In the genomic region with DNA sequence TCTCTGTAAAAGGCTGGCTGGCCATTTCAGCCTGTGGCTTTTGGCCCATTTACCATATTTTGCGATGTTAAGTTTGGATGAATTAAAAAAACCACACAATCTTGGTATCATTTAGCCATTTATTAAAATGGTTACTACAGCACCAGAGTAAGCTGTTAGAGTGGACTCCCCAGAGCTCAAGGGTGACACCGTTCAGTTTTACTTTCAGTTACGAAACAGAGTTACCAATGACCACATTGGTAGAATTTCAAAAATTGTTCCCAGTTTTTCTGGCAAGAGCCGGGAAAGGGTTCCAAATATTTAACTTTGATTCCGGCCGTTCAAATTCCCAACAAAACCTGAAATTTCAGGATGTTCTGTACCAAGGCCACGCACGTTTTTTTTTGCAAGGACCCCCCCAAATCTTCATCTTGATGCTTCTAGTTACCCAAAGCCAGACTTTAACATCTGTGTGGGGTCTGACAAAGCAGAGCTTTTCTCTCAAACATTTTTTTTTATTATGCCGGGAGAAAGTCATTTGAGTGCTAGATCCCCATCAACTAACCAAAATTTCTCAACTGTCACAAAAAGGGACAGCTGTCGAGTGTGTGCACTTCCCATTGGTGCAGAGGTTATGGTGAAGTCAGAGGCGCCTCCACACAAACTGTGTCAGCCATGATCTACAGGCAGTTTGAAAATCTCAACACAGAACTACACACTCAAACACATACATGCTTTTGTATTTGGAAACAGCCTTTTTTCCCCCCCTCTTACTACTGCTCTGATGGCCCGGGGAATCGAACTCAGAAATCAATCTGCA, we compare ENCODE assay signal across 8 mouse cellular contexts. TPM values are rescaled to one million over a fixed set of nuclear protein-coding genes. Genes with fewer than 3 reads are reported as not detected.
DNase-seq lines count a peak whose midpoint lies in the region; ATAC-seq and TF ChIP-seq lines count a peak whose summit lies in the region.

No protein-coding gene starts in this region.

- no peak for TF ChIP-seq CTCF in liver, adult 2 months (IDR thresholded peaks at IDR 0.05; ENCODE audit: low read depth, low read length)

- H3K9me3 ChIP-seq in embryonic facial prominence, embryonic 12.5 days, result no peaks in the 10 kb centered on the region
- no peaks in the 10 kb centered on the region for H3K9me3 ChIP-seq in intestine, embryonic 14.5 days (ENCODE audit: control insufficient read depth, low read length)

- H3K79me2 ChIP-seq in liver, adult 2 months (ENCODE audit: control insufficient read depth, insufficient read depth, low read length), result peaks cover 4% of the 10 kb centered on the region; the same call in 1 of the 2 replicates
- peaks cover 70% of the 10 kb centered on the region for H3K79me2 ChIP-seq in myocyte (ENCODE audit: control insufficient read depth, insufficient read depth)

- H3ac ChIP-seq in myocyte (ENCODE audit: control insufficient read depth, insufficient read length), result no peak overlapping the region

- peak overlapping the region; percentile 66 for H3K9ac ChIP-seq in liver, adult 2 months (ENCODE audit: low read depth, low read length)
- peak overlapping the region; percentile 31 for H3K9ac ChIP-seq in embryonic facial prominence, embryonic 12.5 days
- H3K9ac ChIP-seq in intestine, embryonic 14.5 days (ENCODE audit: low read length), result peak overlapping the region; percentile 100

- DNase-seq in liver, adult 2 months (ENCODE audit: extremely low read depth, low read depth, low spot score), result peak; percentile 94
- DNase-seq in liver, result no peak
- DNase-seq in intestine, embryonic 14.5 days (ENCODE audit: low spot score), result no peak
- no peak for DNase-seq in urinary bladder, postnatal 4 days (ENCODE audit: low spot score in 2 of 2)
- DNase-seq in cerebellum, postnatal 14 days, result no peak

- TF ChIP-seq POLR2A in liver, adult 2 months (IDR thresholded peaks at IDR 0.05; ENCODE audit: extremely low read depth, insufficient read depth, low read length), result no peak
- peak; percentile 38 for TF ChIP-seq POLR2A in myocyte (IDR thresholded peaks at IDR 0.05; ENCODE audit: insufficient read length, low read depth)

- H3K36me3 ChIP-seq in liver, adult 2 months (ENCODE audit: control insufficient read depth, insufficient read depth, low read length), result peaks cover 57% of the 10 kb centered on the region
- peaks cover 49% of the 10 kb centered on the region for H3K36me3 ChIP-seq in embryonic facial prominence, embryonic 12.5 days
- H3K36me3 ChIP-seq in intestine, embryonic 14.5 days (ENCODE audit: control insufficient read depth, insufficient read depth, low read length), result peaks cover 67% of the 10 kb centered on the region
- peaks cover 70% of the 10 kb centered on the region for H3K36me3 ChIP-seq in myocyte (ENCODE audit: control insufficient read depth, insufficient read depth)

- no peak for ATAC-seq in embryonic facial prominence, embryonic 12.5 days (ENCODE audit: insufficient number of reproducible peaks, insufficient read depth, low FRiP score, low TSS enrichment)
- no peak for ATAC-seq in intestine, embryonic 14.5 days (replicated peaks; ENCODE audit: low FRiP score, low TSS enrichment, low read depth)
- no peak for ATAC-seq in erythroid progenitor cell, adult 5-6 weeks (replicated peaks; ENCODE audit: low FRiP score, poor library complexity, severe bottlenecking)

- peak overlapping the region; percentile 61 for H3K4me2 ChIP-seq in embryonic facial prominence, embryonic 12.5 days (replicated peaks)
- peak overlapping the region; percentile 96 for H3K4me2 ChIP-seq in intestine, embryonic 14.5 days (ENCODE audit: low read length)
- H3K4me2 ChIP-seq in myocyte (ENCODE audit: low read depth), result peak overlapping the region; percentile 89

- 3% methylated on average over 13 of the region's 13 CpGs for WGBS in liver, adult 2 months
- 67% methylated on average over 13 of the region's 13 CpGs for WGBS in embryonic facial prominence, embryonic 12.5 days
- 55% methylated on average over 13 of the region's 13 CpGs for WGBS in intestine, embryonic 14.5 days

- peak overlapping the region; percentile 84 for H3K27ac ChIP-seq in liver, adult 2 months (replicated peaks; ENCODE audit: insufficient read depth, low read depth, low read length)
- no peak overlapping the region for H3K27ac ChIP-seq in embryonic facial prominence, embryonic 12.5 days
- H3K27ac ChIP-seq in intestine, embryonic 14.5 days (ENCODE audit: low read depth), result 0 out of 2 replicates have a peak overlapping the region, but pooled peaks have one; percentile 1

- peaks cover 4% of the 10 kb centered on the region; the same call in 1 of the 2 replicates for H3K4me1 ChIP-seq in liver, adult 2 months (ENCODE audit: control insufficient read depth, insufficient read depth, low read length)
- H3K4me1 ChIP-seq in embryonic facial prominence, embryonic 12.5 days, result peaks cover 31% of the 10 kb centered on the region
- H3K4me1 ChIP-seq in intestine, embryonic 14.5 days (replicated peaks; ENCODE audit: control insufficient read depth, insufficient read depth, low read length), result peaks cover 34% of the 10 kb centered on the region

- peak overlapping the region; percentile 96 for H3K4me3 ChIP-seq in liver, adult 2 months (ENCODE audit: insufficient read depth, low read depth, low read length)
- peak overlapping the region; percentile 91 for H3K4me3 ChIP-seq in embryonic facial prominence, embryonic 12.5 days
- H3K4me3 ChIP-seq in intestine, embryonic 14.5 days (ENCODE audit: low read depth, low read length), result peak overlapping the region; percentile 85
- peak overlapping the region; percentile 80 for H3K4me3 ChIP-seq in myocyte

- H3K27me3 ChIP-seq in liver, adult 2 months (ENCODE audit: control insufficient read depth, insufficient read depth, low read length), result no peaks in the 10 kb centered on the region
- no peaks in the 10 kb centered on the region for H3K27me3 ChIP-seq in embryonic facial prominence, embryonic 12.5 days
- H3K27me3 ChIP-seq in intestine, embryonic 14.5 days (replicated peaks; ENCODE audit: control insufficient read depth, insufficient read depth, low read length), result no peaks in the 10 kb centered on the region
- H3K27me3 ChIP-seq in myocyte (ENCODE audit: control insufficient read depth, insufficient read depth, insufficient read length), result no peaks in the 10 kb centered on the region

TF ChIP-seq in myocyte, 11 proteins besides CTCF, POLR2A, EP300 and RAD21:
- no peak for TF ChIP-seq MAX (IDR thresholded peaks at IDR 0.05; ENCODE audit: low read depth)
- no peak for TF ChIP-seq CEBPB (IDR thresholded peaks at IDR 0.05; ENCODE audit: insufficient read depth, poor library complexity, severe bottlenecking)
- no peak for TF ChIP-seq SRF (IDR thresholded peaks at IDR 0.05; ENCODE audit: control insufficient read depth, insufficient read length, low read depth)
- peak in 1 of 3 experiments; percentile 55 for TF ChIP-seq MYOD1 (IDR thresholded peaks at IDR 0.05; ENCODE audit: control insufficient read depth in 1 of 3, insufficient read length in 2 of 3, low read depth in 2 of 3)
- peak; percentile 60 for TF ChIP-seq POLR2AphosphoS2 (IDR thresholded peaks at IDR 0.05; ENCODE audit: insufficient read length, low read depth)
- peak; percentile 50 for TF ChIP-seq E2F4 (IDR thresholded peaks at IDR 0.05; ENCODE audit: insufficient read depth)
- TF ChIP-seq MYOG (IDR thresholded peaks at IDR 0.05; ENCODE audit: control insufficient read depth in 1 of 3, insufficient read depth in 1 of 3, insufficient read length in 2 of 3, low read depth in 2 of 3), result no peak
- TF ChIP-seq REST (IDR thresholded peaks at IDR 0.05; ENCODE audit: insufficient read depth, insufficient read length), result no peak
- TF ChIP-seq USF1 (IDR thresholded peaks at IDR 0.05; ENCODE audit: low read depth), result no peak

RNA-seq across cellular contexts. Expression of a gene that starts 2.8 kb away (rescaled TPM):
- 73.9 and 85.1 TPM in 2 replicates for total RNA-seq in liver, adult 2 months (2014; rRNA removed)
- 22.1 and 22.5 TPM in 2 replicates for polyA plus RNA-seq in liver, adult 2 months (2012; rRNA removed)
- polyA plus RNA-seq in embryonic facial prominence, embryonic 12.5 days (2016; fragmentation: Nextera tagmentation; extraction: Ambion mirVana), result 175 and 179 TPM in 2 replicates
- 129 and 141 TPM in 2 replicates for polyA plus RNA-seq in intestine, embryonic 14.5 days (2014; fragmentation: Nextera tagmentation; extraction: Ambion mirVana)
- polyA plus RNA-seq in myocyte (2012; fragmentation: generic; extraction: Trizol), result 95.0 TPM
- total RNA-seq in erythroid progenitor cell, adult 5-6 weeks (2015; ENCODE audit: low replicate concordance), result 58.0 and 85.9 TPM in 2 replicates
- total RNA-seq in erythroid progenitor cell, adult 5-6 weeks (2017; ENCODE audit: low replicate concordance), result 38.4 and 47.4 TPM in 2 replicates

RNA-seq across cellular contexts. Expression of a gene that starts 54.0 kb away (rescaled TPM):
- total RNA-seq in liver, adult 2 months (2014; rRNA removed), result 0.74 and 0.87 TPM in 2 replicates
- 0.31 and 2.0 TPM in 2 replicates for polyA plus RNA-seq in liver, adult 2 months (2012; rRNA removed)
- 89.6 and 93.6 TPM in 2 replicates for polyA plus RNA-seq in embryonic facial prominence, embryonic 12.5 days (2016; fragmentation: Nextera tagmentation; extraction: Ambion mirVana)
- 124 and 126 TPM in 2 replicates for polyA plus RNA-seq in intestine, embryonic 14.5 days (2014; fragmentation: Nextera tagmentation; extraction: Ambion mirVana)
- polyA plus RNA-seq in myocyte (2012; fragmentation: generic; extraction: Trizol), result 28.5 TPM
- 10.8 and 13.0 TPM in 2 replicates for total RNA-seq in erythroid progenitor cell, adult 5-6 weeks (2015; ENCODE audit: low replicate concordance)
- 7.4 and 11.2 TPM in 2 replicates for total RNA-seq in erythroid progenitor cell, adult 5-6 weeks (2017; ENCODE audit: low replicate concordance)

Comparison
In these comparisons a context has a peak if more than half of its experiments do, and no peak if none do; other contexts are left out.
1. H3K9ac ChIP-seq: peak in every context shown above with its lines; median percentile 100 in intestine, embryonic 14.5 days; 66 in liver, adult 2 months; 31 in embryonic facial prominence, embryonic 12.5 days.